Mouse (Mus musculus): ENCODE measurements around the gene Rpl29. TPM values are rescaled to one million over a fixed set of nuclear protein-coding genes. Genes with fewer than 3 reads are reported as not detected.

Rpl29 gene
- 947 and 1,016 TPM in 2 replicates for polyA plus RNA-seq (2015; fragmentation: Nextera tagmentation; extraction: Ambion mirVana)

DNA sequence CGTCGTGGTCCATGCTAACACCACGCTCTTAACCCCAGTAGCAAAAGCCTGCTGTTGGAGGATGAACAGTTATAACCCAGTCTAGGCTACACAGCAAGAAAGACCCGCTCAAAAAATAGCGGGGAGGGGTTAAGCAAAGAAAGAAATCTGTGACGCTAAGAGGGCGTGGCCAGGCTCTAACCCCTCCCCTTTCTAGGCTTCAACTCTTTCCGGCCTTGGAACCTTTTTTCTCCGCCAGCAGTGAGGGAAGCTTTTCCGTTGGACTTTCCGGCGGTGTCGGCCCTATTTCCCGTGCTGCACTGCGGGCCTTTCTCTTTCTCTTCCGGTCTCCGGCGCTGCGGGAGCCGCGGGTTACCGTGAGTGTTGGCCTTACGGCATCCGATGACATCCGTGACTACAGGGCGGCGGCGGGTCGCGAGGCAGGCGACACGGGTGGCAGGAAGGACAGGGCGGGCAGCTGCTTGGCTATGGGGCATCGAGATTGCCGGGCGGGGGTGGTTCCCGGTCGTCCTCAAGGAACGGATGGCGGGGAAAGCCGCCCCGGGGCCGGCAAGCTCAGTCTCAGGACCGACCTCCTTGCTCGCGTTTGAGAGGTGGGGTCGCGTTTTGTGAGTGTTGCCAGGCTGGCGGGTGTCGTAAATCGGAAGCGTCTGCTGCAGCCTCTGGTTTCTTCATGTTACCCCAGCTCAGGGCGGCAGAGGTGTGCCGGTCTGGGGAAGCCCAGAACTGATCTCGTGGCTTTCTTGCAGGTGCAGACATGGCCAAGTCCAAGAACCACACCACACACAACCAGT, at the start of gene Rpl29:
TSS of gene Rpl29 (plus strand) at position 234 of the 794 bp plus-strand sequence.
- H3K9ac ChIP-seq (replicated peaks; ENCODE audit: low read length): peak within 1 kb of the TSS; percentile 97
- H3K27ac ChIP-seq (ENCODE audit: low read length): peak within 1 kb of the TSS; percentile 100
- peaks cover 35% of the 10 kb centered on the region for H3K36me3 ChIP-seq (ENCODE audit: insufficient read depth, low read length)
- ATAC-seq (ENCODE audit: low FRiP score, low TSS enrichment): peak; percentile 91
- peak within 1 kb of the TSS; percentile 89 for H3K4me2 ChIP-seq (replicated peaks; ENCODE audit: low read depth, low read length)
- WGBS: under 1% methylated on average over 55 of the region's 55 CpGs
- H3K9me3 ChIP-seq (ENCODE audit: low read length): no peaks in the 10 kb centered on the region
- H3K4me1 ChIP-seq (ENCODE audit: insufficient read depth, low read length): peaks cover 11% of the 10 kb centered on the region
- no peaks in the 10 kb centered on the region for H3K27me3 ChIP-seq (ENCODE audit: insufficient read depth, low read length)
- peak within 1 kb of the TSS; percentile 97 for H3K4me3 ChIP-seq (ENCODE audit: low read length)

DNA sequence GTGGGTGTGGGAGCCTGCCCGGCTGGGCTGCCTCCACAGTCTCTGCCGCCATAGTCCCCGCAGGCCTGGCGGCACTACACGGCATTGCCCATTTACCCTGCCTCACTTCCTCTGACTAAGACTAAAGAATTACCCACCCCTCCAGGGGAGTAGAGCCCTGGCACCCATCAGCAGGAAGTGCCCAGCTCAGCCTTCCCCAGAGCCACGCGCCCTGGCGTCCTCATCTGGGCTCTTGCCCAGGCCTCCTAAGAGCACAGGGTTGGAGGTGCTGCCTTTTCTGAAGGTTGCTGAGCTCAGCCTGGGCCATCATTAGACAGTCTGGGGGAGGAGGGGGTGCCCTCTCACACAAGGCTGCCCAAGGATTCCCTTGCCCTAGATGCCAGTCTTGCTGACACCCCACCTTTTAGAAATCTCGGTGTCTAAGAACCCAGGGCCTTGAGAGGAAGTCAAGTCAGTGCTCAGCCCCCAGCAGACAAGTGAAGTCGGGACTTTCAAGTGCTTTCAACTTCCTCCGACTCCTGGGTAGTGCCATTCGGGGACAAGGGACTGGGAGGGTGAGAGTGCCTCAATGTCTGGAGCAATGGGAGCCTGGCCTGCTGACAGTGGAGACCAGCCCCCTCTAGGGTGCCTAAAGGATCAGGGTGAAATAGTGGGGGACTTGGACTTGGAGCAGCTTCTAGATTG, 42.9 kb upstream of the Rpl29 start:
- no peak overlapping the region for H3K4me3 ChIP-seq (ENCODE audit: low read length)
- H3K27me3 ChIP-seq (ENCODE audit: insufficient read depth, low read length): no peaks in the 10 kb centered on the region
- no peak overlapping the region for H3K4me2 ChIP-seq (replicated peaks; ENCODE audit: low read depth, low read length)
- H3K9me3 ChIP-seq (ENCODE audit: low read length): 0 out of 2 replicates have a peak, but pooled peaks cover 2% of the 10 kb centered on the region
- peaks cover 23% of the 10 kb centered on the region for H3K4me1 ChIP-seq (ENCODE audit: insufficient read depth, low read length)
- WGBS: 78% methylated on average over 12 of the region's 12 CpGs
- H3K27ac ChIP-seq (ENCODE audit: low read length): no peak overlapping the region
- ATAC-seq (ENCODE audit: low FRiP score, low TSS enrichment): no peak
- no peak overlapping the region for H3K9ac ChIP-seq (replicated peaks; ENCODE audit: low read length)
- H3K36me3 ChIP-seq (ENCODE audit: insufficient read depth, low read length): no peaks in the 10 kb centered on the region

DNA sequence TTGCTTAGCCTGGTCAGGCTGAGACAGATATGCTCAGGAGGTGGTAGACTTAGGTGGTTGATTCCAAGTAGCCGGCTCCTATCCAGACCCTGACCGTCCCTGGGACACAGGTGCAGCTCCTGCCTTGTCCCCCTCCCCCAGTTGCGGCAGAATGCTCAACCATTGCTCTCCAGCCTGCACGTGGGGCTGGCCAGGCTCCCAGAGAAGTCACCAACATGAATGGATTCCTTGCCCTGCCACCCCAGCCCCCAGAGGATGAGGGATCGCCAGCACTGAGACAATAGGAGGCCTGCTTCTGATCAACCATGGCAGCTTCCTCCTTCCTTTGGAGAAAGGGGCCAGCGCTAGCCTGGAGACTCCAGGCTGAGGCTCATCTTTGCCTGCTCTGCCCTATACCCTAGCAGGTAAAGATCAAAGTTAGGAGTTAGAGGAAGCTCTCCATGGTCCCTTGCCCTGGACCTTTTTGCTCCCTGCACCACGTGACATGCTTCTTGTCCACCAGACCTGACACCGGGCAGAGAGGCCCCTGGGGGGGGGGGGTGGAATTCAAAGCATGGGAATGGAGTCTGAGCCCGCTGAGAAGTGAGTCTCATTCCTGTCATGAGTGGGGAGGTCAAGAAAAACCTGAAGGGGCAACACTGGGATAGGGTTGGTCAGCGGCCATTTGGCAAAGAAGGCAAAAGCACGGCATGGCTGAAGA, 36.3 kb upstream of the Rpl29 start:
- no peak; the same call in 1 of the 2 replicates for ATAC-seq (ENCODE audit: low FRiP score, low TSS enrichment)
- Histone ChIP-seq H3K9ac (replicated peaks; ENCODE audit: low read length) (no peak overlapping the region), H3K9me3 (ENCODE audit: low read length) (0 out of 2 replicates have a peak, but pooled peaks cover 2% of the 10 kb centered on the region), H3K36me3 (ENCODE audit: insufficient read depth, low read length) (no peaks in the 10 kb centered on the region), H3K27me3 (ENCODE audit: insufficient read depth, low read length) (no peaks in the 10 kb centered on the region), H3K4me2 (replicated peaks; ENCODE audit: low read depth, low read length) (no peak overlapping the region), H3K27ac (ENCODE audit: low read length) (no peak overlapping the region), H3K4me1 (ENCODE audit: insufficient read depth, low read length) (peaks cover 19% of the 10 kb centered on the region), H3K4me3 (ENCODE audit: low read length) (no peak overlapping the region)
- WGBS: 61% methylated on average over 11 of the region's 11 CpGs

DNA sequence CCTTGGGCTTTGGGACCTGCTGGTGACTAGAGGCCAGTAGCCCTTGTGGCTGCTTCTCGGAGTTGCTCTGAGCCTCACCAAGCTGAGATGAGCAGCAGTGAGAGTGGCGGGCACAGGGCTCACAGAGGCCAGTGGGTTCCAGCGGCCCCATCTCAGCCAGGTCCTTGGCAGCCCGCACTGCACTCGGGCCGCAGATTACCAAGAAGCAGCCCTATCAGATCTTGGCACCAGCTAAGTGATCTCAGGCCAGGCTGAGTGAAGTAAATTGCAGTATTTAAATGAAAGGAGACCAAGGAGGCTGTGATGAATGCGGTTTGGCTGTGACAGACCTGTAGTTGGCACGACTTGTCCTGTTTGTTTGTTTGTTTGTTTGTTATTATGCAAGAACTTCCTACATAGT, 35.7 kb upstream of the Rpl29 start:
- H3K27me3 ChIP-seq (ENCODE audit: insufficient read depth, low read length): no peaks in the 10 kb centered on the region
- H3K27ac ChIP-seq (ENCODE audit: low read length): no peak overlapping the region
- H3K9ac ChIP-seq (replicated peaks; ENCODE audit: low read length): no peak overlapping the region
- H3K4me1 ChIP-seq (ENCODE audit: insufficient read depth, low read length): peaks cover 19% of the 10 kb centered on the region
- no peak overlapping the region for H3K4me2 ChIP-seq (replicated peaks; ENCODE audit: low read depth, low read length)
- ATAC-seq (ENCODE audit: low FRiP score, low TSS enrichment): no peak
- WGBS: 81% methylated on average over 8 of the region's 8 CpGs
- H3K36me3 ChIP-seq (ENCODE audit: insufficient read depth, low read length): no peaks in the 10 kb centered on the region
- 0 out of 2 replicates have a peak, but pooled peaks cover 2% of the 10 kb centered on the region for H3K9me3 ChIP-seq (ENCODE audit: low read length)
- H3K4me3 ChIP-seq (ENCODE audit: low read length): no peak overlapping the region

DNA sequence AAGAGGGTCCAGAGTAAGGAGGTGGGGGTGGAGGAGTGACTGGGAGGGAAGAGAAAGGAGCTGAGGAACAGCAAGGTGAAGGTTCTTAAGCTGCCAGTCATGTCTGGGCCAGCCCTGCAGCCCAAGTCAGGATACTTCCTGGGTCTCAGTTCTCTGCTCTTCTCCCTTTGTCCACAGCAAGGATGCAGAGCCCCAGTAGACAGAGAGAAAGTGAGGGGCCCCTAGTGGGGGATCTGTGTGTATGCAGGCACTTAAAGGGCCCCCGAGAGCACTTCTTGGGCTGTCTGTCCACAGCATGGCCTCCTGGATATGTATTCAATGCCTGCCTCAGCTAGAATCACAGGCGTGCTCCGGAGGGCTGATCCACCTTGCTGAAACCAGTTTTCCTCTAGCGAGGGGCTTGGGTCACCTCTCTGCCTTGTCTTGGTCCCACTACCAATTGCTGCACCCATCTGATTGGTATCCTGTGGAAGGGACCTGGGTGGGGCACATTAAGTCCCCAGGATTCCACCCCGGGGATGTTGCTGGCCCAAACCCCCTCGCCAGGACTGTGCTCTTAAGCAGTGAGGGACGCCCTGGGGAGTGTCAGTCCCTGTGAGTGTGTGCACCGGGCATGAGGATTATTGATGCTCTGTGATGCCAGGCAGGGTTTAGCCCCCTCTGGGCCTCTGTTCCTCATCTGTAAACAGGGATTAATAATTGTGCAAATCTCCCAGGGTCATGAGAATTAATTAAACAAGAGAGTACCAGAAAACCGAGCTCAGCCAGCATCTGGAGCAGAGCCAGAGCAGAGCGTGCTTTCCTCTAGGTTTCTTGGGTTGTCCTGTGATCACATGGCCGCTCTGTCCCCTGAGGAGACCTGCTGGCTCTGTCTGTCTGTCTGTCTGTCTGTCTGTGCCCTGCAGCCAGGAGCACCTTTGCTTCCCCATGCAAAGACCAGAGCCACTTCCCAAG, 34.3 kb upstream of the Rpl29 start:
- Histone ChIP-seq H3K9ac (replicated peaks; ENCODE audit: low read length) (peak overlapping the region; percentile 39), H3K4me2 (replicated peaks; ENCODE audit: low read depth, low read length) (no peak overlapping the region), H3K27ac (ENCODE audit: low read length) (no peak overlapping the region), H3K27me3 (ENCODE audit: insufficient read depth, low read length) (no peaks in the 10 kb centered on the region), H3K4me1 (ENCODE audit: insufficient read depth, low read length) (peaks cover 19% of the 10 kb centered on the region), H3K36me3 (ENCODE audit: insufficient read depth, low read length) (no peaks in the 10 kb centered on the region), H3K4me3 (ENCODE audit: low read length) (no peak overlapping the region), H3K9me3 (ENCODE audit: low read length) (no peaks in the 10 kb centered on the region)
- ATAC-seq (ENCODE audit: low FRiP score, low TSS enrichment): peak; percentile 55; the same call in 1 of the 2 replicates
- WGBS: 50% methylated on average over 11 of the region's 11 CpGs

DNA sequence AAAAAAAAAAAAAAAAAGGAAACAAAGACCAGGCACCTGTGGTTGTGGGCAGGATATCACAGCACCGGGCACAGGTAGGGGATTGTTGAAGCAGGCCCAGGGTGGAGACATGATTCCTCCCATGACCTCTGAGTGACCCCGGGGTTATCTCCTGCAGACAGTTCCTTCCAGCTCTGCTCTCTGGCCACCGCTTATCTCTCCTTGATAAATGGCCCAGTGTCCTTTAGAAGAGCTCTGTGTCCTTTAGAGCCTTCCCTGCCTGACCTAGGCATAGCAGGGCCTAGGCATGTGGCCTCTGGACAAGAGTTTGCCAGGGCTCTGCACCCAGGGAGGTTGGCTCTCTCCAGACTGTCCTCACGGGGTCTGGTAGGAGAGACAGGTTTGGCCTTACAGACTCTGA, 31.5 kb upstream of the Rpl29 start:
- H3K27ac ChIP-seq (ENCODE audit: low read length): no peak overlapping the region
- no peaks in the 10 kb centered on the region for H3K36me3 ChIP-seq (ENCODE audit: insufficient read depth, low read length)
- H3K4me1 ChIP-seq (ENCODE audit: insufficient read depth, low read length): peaks cover 10% of the 10 kb centered on the region
- no peak overlapping the region for H3K4me3 ChIP-seq (ENCODE audit: low read length)
- H3K4me2 ChIP-seq (replicated peaks; ENCODE audit: low read depth, low read length): no peak overlapping the region
- no peak for ATAC-seq (ENCODE audit: low FRiP score, low TSS enrichment)
- H3K9me3 ChIP-seq (ENCODE audit: low read length): no peaks in the 10 kb centered on the region
- no peak overlapping the region for H3K9ac ChIP-seq (replicated peaks; ENCODE audit: low read length)
- no peaks in the 10 kb centered on the region for H3K27me3 ChIP-seq (ENCODE audit: insufficient read depth, low read length)
- 77% methylated on average over 4 of the region's 4 CpGs for WGBS

DNA sequence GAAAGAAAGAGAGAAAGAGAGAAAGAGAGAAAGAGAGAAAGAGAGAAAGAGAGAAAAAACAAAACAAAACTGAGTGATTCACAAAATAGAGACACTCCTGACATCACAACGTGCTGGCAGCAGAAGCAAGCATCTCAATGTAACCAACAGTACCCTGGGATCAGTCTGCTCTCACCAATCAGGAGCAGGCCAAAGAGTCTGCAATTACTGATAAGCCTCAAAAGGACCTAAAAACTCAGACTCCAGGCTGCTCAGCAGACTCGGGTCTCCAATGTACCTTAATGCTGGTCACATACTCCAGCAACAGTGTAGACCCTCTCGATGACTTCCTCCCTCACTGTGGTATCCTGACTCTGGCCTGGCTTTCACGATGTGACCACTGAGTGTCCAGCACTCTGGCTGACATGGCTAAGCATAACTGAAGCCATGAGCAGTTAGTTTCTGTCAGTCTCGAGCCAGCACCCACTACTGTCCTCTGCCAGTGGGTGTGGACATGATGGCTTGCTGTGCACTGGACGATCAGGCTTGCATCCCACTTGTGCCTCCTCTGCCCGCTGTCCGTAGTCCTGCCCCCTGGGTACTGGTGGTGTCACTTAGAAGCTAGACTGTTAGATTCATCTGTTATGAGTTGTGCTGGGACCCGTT, 30.5 kb upstream of the Rpl29 start:
- WGBS: 71% methylated on average over 9 of the region's 9 CpGs
- Histone ChIP-seq H3K4me1 (ENCODE audit: insufficient read depth, low read length) (peaks cover 3% of the 10 kb centered on the region; the same call in 1 of the 2 replicates), H3K4me2 (replicated peaks; ENCODE audit: low read depth, low read length) (no peak overlapping the region), H3K9me3 (ENCODE audit: low read length) (no peaks in the 10 kb centered on the region), H3K36me3 (ENCODE audit: insufficient read depth, low read length) (no peaks in the 10 kb centered on the region), H3K9ac (replicated peaks; ENCODE audit: low read length) (no peak overlapping the region), H3K27me3 (ENCODE audit: insufficient read depth, low read length) (no peaks in the 10 kb centered on the region), H3K4me3 (ENCODE audit: low read length) (no peak overlapping the region), H3K27ac (ENCODE audit: low read length) (no peak overlapping the region)
- ATAC-seq (ENCODE audit: low FRiP score, low TSS enrichment): no peak

DNA sequence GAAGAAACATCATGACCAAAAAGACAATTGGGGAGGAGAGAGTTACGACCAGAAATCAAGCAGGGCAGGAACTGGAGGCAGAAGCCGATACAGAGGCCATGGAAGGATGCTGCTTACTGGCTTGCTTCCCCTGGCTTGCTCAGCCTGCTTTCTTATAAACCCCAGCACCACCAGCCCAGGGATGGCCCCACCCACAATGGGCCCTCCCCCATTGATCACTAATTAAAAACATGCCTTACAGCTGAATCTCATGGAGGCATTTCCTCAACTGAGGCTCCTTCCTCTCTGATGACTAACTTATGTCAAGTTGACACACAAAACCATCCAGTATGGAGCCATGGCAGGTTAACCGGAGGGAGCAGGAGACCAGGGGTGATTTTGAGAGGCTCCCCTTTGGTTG, 29.4 kb upstream of the Rpl29 start:
- H3K36me3 ChIP-seq (ENCODE audit: insufficient read depth, low read length): no peaks in the 10 kb centered on the region
- H3K9me3 ChIP-seq (ENCODE audit: low read length): no peaks in the 10 kb centered on the region
- no peaks in the 10 kb centered on the region for H3K27me3 ChIP-seq (ENCODE audit: insufficient read depth, low read length)
- ATAC-seq (ENCODE audit: low FRiP score, low TSS enrichment): no peak
- no peak overlapping the region for H3K9ac ChIP-seq (replicated peaks; ENCODE audit: low read length)
- H3K27ac ChIP-seq (ENCODE audit: low read length): no peak overlapping the region
- no peak overlapping the region for H3K4me2 ChIP-seq (replicated peaks; ENCODE audit: low read depth, low read length)
- WGBS: 83% methylated on average over 3 of the region's 3 CpGs
- H3K4me1 ChIP-seq (ENCODE audit: insufficient read depth, low read length): peaks cover 2% of the 10 kb centered on the region
- no peak overlapping the region for H3K4me3 ChIP-seq (ENCODE audit: low read length)

Data from kidney, embryonic 16.5 days (tissue).